Mouse (Mus musculus) neural tube, embryonic 15.5 days (tissue): ENCODE data around the gene Tbc1d22a. TPM values are rescaled to one million over a fixed set of nuclear protein-coding genes. Genes with fewer than 3 reads are reported as not detected.
"Not testable (repeated sequence)": the region's sequence is repeated elsewhere in the genome, so short reads cannot be mapped to it uniquely, and the experiment has no call there.

Experiments used
- ATAC-seq: fragments of 200-750 bp; cut with Nextera tagmentation; 2 replicates; pipeline ENCODE4 v1.8.0; 2017; ENCODE audit warnings: mild to moderate bottlenecking, moderate TSS enrichment, moderate library complexity; ENCODE audit not compliant: low FRiP score
- H3K27ac ChIP-seq: fragments of 300-500 bp; sonication (generic); replicated peaks from 2 replicates; pipeline ENCODE4 v1.5.1; 2015; ENCODE audit warnings: mild to moderate bottlenecking, inconsistent platforms
- H3K27me3 ChIP-seq: fragments of 300-500 bp; sonication (generic); replicated peaks from 2 replicates; pipeline ENCODE4 v1.6.1; 2015; ENCODE audit warnings: inconsistent platforms
- H3K36me3 ChIP-seq: fragments of 300-500 bp; sonication (generic); 2 replicates; pipeline ENCODE4 v1.6.1; 2015; ENCODE audit warnings: inconsistent platforms
- H3K4me1 ChIP-seq: fragments of 300-500 bp; sonication (generic); 2 replicates; pipeline ENCODE4 v1.6.1; 2015; ENCODE audit warnings: inconsistent platforms
- H3K4me2 ChIP-seq: fragments of 300-500 bp; sonication (generic); 2 replicates; pipeline ENCODE4 v1.6.1; 2015; ENCODE audit warnings: inconsistent platforms, mild to moderate bottlenecking, moderate library complexity
- H3K4me3 ChIP-seq: fragments of 300-500 bp; sonication (generic); replicated peaks from 2 replicates; pipeline ENCODE4 v1.5.1; 2015; ENCODE audit warnings: mild to moderate bottlenecking, inconsistent platforms
- H3K9ac ChIP-seq: fragments of 300-500 bp; sonication (generic); replicated peaks from 2 replicates; pipeline ENCODE4 v1.6.1; 2015; ENCODE audit warnings: mild to moderate bottlenecking, inconsistent platforms
- H3K9me3 ChIP-seq: fragments of 300-500 bp; sonication (generic); replicated peaks from 2 replicates; pipeline ENCODE4 v1.6.1; 2016; ENCODE audit warnings: inconsistent platforms
- WGBS: fragments of 180-500 bp; shearing (Covaris S2); methylation state at CpG from one replicate; pipeline ENCODE4 v1.1.7; 2015; ENCODE audit warnings: mixed read lengths; 5-methylcytosine and 5-hydroxymethylcytosine counted together
- polyA plus RNA-seq: library from polyadenylated mRNA; unstranded; fragments of >200 nt; fragmentation: Nextera tagmentation; extraction: Ambion mirVana; gene quantifications from 2 replicates; pipeline ENCODE4 v1.2.1, GENCODE M21; 2015

Tbc1d22a gene
- polyA plus RNA-seq, 1 experiment from 2014 or later = 11.0 TPM

DNA sequence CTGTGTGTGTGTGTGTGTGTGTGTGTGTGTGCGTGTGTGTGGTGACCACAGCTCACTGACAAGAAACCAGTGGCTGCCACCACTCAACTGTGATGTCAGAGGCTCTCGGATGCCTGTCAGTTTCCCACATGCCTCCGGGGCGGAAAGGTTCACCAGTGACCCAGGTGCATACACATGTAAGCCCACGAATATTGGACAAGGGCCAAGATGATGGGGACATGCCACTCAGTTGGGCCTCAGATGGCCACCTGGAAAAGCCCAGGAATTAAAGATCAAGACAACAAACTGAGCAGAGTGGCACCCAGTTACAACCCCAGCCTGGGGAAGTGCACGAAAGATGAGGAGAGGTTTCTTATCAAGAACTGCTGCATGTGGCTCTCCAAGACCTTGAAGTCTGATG is 41.7 kb upstream of the Tbc1d22a start:
- H3K4me2 ChIP-seq = no peak overlapping the region
- no peaks in the 10 kb centered on the region for H3K36me3 ChIP-seq
- H3K4me1 ChIP-seq = peaks cover 44% of the 10 kb centered on the region
- H3K9ac ChIP-seq = no peak overlapping the region
- no peak overlapping the region for H3K4me3 ChIP-seq
- no peak overlapping the region for H3K27ac ChIP-seq
- H3K9me3 ChIP-seq = no peaks in the 10 kb centered on the region
- WGBS = 74% methylated on average over 6 of the region's 6 CpGs
- no peak for ATAC-seq
- no peaks in the 10 kb centered on the region for H3K27me3 ChIP-seq

DNA sequence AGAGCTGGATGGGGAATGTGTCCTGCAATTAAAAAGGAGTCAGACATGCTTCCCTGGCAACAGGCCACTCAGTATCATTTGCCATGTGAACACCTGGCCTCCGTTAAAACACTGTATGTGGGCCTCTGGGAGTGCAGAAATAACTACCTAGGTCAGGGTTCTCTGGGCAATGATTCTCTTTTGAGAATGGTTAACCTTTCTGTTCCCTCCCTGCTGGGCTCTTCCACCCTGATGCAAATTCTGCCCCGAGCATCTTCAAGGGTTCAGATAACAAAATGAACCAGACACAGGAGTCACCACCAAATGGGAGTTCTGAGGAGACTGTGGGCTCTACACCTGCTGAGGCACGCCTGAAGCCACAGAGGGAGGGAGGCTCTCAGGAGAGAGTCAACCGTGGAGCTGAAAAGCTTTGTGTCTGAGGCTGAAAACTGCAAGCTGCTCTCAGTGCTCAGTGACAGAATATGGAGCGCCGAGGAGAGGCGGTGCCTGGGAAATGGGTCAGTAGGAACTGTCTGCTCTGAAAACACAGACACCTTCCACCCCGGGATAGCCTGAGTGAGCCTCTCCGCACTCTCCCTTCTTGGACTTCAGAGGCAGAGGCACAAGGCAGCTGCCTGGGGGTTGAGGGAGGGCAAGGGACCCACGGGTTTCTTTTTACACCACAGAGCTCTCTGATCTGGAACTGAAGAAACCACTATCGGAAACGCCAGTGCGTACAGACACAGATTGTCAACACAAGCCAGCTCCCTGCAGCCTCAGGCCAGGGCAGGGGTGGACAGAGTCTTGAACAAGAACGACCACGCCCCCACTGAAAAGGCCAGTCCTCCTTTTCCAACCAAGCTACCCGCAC is 40.9 kb upstream of the Tbc1d22a start:
- Histone ChIP-seq H3K27ac (no peak overlapping the region), H3K4me3 (no peak overlapping the region), H3K4me2 (no peak overlapping the region), H3K4me1 (peaks cover 39% of the 10 kb centered on the region), H3K9ac (no peak overlapping the region), H3K9me3 (no peaks in the 10 kb centered on the region), H3K36me3 (no peaks in the 10 kb centered on the region), H3K27me3 (no peaks in the 10 kb centered on the region)
- no peak for ATAC-seq
- 50% methylated on average over 16 of the region's 16 CpGs for WGBS

DNA sequence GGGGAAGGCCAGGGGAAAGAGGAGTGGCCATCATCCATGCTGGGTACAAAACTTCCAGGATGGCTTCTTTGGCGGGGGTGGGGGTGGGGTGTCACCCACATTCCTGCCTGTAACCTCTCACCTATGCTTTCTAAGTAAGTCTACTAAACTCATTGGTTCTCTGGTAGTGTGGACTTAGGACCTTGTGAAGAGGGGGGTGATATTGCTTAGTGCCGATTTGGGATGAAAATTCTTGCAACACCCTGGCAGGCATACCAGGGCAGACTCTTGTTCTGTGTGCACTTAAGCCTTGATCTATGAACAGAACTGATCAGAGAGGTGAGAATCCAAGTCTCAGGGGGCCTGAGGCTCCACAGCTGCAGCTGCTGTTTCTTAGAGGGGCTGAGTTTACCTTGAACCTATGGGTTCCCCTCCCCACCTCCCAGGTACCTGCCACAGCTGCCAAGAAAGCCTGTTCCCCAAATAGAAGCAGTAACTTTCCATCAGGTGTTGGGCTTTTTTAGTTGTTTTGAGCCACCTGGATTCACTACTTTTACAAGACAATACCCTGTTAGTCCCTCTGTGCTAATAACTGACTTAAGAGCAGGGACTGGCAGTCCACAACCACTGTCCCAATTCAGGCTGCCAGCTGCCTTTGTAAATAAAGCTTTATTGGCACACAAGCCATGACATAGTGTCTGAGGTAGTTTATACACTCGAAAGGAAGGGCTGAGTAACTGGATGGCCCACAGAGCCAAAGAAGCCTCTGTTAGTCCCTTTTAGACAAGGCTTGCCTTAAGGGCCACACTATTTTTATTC is 38.8 kb upstream of the Tbc1d22a start:
- Histone ChIP-seq H3K36me3 (no peaks in the 10 kb centered on the region), H3K27ac (no peak overlapping the region), H3K9me3 (no peaks in the 10 kb centered on the region), H3K4me2 (no peak overlapping the region), H3K9ac (no peak overlapping the region), H3K4me3 (no peak overlapping the region), H3K27me3 (no peaks in the 10 kb centered on the region), H3K4me1 (peaks cover 19% of the 10 kb centered on the region)
- 79% methylated on average over 3 of the region's 3 CpGs for WGBS
- no peak for ATAC-seq

DNA sequence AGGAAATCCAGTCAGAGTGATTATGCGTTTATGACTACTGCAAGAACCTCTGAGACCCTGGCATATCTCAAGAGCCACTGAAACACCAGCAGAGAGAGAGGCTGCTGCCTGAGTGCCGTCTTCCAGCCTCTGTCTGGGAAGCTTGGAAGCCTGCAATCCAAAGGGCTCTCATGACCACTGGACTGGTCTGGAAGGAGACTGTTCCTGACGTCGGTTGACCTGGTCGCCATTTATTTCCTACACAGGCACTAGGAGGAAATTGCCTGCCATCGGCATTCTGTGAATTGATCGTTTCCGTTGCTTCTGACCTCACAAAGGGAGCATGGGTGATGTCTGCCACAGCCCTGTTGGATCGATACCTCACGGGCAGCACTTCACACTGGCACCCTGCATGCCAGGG is 38.1 kb upstream of the Tbc1d22a start:
- 87% methylated on average over 10 of the region's 10 CpGs for WGBS
- no peaks in the 10 kb centered on the region for H3K9me3 ChIP-seq
- H3K4me2 ChIP-seq = no peak overlapping the region
- no peaks in the 10 kb centered on the region for H3K27me3 ChIP-seq
- no peak overlapping the region for H3K4me3 ChIP-seq
- ATAC-seq = no peak
- H3K36me3 ChIP-seq = no peaks in the 10 kb centered on the region
- no peak overlapping the region for H3K9ac ChIP-seq
- no peak overlapping the region for H3K27ac ChIP-seq
- H3K4me1 ChIP-seq = peaks cover 19% of the 10 kb centered on the region

DNA sequence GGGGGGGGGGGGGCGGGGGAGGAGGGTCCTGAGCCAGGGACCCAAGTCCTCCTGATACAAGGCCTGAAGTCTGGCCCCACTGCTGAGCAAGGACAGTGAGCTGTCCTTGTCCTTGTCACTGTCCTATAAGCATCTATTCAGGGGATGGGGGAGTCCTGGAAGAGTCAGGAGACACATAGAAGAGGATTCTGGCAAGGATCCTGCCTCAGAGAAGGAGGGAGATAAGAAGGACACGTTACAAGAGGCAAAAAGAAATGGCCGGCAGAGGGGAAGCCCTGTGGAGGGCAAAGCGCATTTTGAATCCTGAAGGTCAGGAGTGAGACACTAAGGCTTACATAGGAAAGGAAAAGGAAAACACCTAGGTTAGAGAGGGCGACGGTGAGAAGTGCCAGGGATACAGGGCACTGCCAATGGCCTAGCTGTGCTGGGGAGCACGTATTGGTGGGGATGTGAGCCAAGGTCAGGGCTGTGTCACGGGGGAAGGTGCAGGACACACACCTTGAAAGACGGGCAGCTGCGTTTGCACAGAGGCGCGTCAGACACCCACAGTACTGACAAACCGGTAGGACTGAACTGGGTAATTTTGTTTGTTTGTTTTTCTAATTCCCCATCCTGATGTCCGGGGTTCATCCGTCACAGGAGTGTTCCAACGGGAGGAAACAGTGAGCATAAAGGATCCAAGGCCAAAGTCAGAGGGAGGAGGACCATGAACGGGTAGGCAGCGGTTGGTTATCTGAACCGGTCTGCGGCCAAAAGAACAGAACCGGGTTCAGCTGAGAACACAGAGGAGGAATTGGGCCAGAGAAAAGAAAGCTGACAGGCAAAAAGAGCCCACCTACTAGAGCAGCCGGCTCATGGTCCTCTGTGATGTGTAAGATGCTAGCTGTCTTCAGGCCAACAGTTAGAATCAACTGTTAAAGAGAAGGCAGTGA is 37.2 kb upstream of the Tbc1d22a start:
- no peaks in the 10 kb centered on the region for H3K36me3 ChIP-seq
- 81% methylated on average over 22 of the region's 22 CpGs for WGBS
- H3K4me1 ChIP-seq = peaks cover 23% of the 10 kb centered on the region
- ATAC-seq = no peak
- no peak overlapping the region for H3K27ac ChIP-seq
- H3K9me3 ChIP-seq = no peaks in the 10 kb centered on the region
- H3K9ac ChIP-seq = no peak overlapping the region
- H3K4me2 ChIP-seq = no peak overlapping the region
- H3K4me3 ChIP-seq = no peak overlapping the region
- no peaks in the 10 kb centered on the region for H3K27me3 ChIP-seq

DNA sequence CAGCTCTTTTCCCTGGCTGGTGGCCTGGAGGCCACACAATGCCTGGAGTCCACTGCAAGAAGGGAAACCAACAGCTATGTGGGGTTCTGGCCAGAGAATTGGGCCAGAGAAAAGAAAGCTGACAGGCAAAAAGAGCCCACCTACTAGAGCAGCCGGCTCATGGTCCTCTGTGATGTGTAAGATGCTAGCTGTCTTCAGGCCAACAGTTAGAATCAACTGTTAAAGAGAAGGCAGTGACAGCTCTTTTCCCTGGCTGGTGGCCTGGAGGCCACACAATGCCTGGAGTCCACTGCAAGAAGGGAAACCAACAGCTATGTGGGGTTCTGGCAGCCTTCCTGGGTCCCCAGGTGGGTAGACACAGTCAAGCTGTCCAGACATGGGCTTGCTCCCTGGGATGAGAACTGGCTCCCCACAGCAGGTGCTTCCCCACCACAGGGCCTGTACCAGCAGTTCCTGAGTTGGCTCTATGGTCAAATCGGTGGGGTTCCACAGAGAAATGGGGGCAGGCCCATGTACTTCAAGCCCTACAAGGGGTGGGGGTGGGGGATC is 36.5 kb upstream of the Tbc1d22a start:
- not testable (repeated sequence) for H3K36me3 ChIP-seq, H3K4me2 ChIP-seq, H3K27ac ChIP-seq, ATAC-seq, H3K27me3 ChIP-seq, H3K9ac ChIP-seq, H3K4me3 ChIP-seq, H3K9me3 ChIP-seq
- 89% methylated on average over 2 of the region's 2 CpGs for WGBS
- peaks cover 31% of the 10 kb centered on the region for H3K4me1 ChIP-seq

DNA sequence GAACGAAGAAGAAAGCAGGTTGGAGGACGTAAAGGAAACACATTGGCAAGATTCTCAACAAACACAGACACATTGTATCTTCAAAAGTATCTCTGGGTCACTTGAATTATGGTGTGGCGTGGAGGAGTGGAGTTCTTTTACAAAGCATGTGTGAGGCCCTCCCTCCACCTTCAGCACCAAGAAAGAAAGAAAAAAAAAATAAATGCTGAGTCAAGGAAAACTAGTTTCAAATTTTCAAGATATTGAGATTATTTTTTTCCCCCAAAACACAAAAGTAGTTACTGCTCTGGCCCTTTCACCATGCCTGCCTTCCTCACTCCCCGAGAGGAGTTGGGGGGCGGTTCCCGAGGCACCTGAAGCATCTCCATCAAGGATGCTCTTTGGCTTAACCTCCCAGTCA is 35.7 kb upstream of the Tbc1d22a start:
- Histone ChIP-seq H3K36me3 (no peaks in the 10 kb centered on the region), H3K27ac (no peak overlapping the region), H3K4me3 (no peak overlapping the region), H3K4me1 (peaks cover 30% of the 10 kb centered on the region), H3K9me3 (no peaks in the 10 kb centered on the region), H3K9ac (no peak overlapping the region), H3K27me3 (no peaks in the 10 kb centered on the region), H3K4me2 (no peak overlapping the region)
- WGBS = 89% methylated on average over 6 of the region's 6 CpGs
- no peak for ATAC-seq

DNA sequence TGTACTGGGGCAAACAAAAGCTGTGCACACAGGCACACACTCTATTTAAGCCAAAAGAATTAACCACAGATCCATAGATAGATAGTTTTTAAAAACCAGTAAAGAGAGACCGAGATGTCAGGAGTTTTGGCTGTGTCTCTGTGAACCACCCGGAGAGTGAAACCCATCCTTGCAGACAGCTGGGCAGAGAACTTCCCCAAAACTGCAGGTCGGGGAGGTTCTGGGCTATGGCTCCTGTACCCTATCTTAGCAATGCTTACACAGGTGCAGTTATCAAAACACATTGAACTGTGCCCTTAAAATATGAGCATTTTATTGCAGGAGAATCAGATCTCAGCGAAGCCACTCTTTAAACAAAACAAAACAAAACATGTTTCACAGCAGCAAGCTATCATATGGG is 33.8 kb upstream of the Tbc1d22a start:
- ATAC-seq = no peak
- 83% methylated on average over 4 of the region's 4 CpGs for WGBS
- H3K27ac ChIP-seq = no peak overlapping the region
- H3K4me3 ChIP-seq = no peak overlapping the region
- H3K36me3 ChIP-seq = no peaks in the 10 kb centered on the region
- H3K4me2 ChIP-seq = no peak overlapping the region
- H3K9me3 ChIP-seq = no peaks in the 10 kb centered on the region
- H3K9ac ChIP-seq = no peak overlapping the region
- H3K27me3 ChIP-seq = no peaks in the 10 kb centered on the region
- peaks cover 36% of the 10 kb centered on the region for H3K4me1 ChIP-seq

DNA sequence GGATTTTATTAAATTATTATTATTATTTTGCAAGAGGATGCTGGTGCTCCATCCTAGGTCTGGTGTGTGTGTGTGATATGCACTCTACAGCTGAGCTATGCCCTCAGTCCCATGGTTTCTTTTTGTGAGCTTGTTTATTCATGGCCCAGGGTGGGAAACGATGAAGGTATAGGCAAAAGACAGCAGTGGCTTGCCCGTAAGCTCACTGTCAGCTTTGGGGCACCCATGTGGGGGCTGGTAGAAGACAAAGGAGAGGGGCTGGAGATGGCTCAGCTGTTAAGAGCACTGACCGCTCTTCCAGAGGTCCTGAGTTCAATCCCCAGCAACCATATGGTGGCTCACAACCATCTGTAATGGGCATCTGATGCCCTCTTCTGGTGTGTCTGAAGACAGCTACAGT is 32.9 kb upstream of the Tbc1d22a start:
- H3K27me3 ChIP-seq, H3K4me3 ChIP-seq, H3K9me3 ChIP-seq, H3K4me2 ChIP-seq, ATAC-seq, H3K9ac ChIP-seq, H3K36me3 ChIP-seq, H3K27ac ChIP-seq: not testable (repeated sequence)
- peaks cover 40% of the 10 kb centered on the region for H3K4me1 ChIP-seq
- 96% methylated on average over 3 of the region's 3 CpGs for WGBS

DNA sequence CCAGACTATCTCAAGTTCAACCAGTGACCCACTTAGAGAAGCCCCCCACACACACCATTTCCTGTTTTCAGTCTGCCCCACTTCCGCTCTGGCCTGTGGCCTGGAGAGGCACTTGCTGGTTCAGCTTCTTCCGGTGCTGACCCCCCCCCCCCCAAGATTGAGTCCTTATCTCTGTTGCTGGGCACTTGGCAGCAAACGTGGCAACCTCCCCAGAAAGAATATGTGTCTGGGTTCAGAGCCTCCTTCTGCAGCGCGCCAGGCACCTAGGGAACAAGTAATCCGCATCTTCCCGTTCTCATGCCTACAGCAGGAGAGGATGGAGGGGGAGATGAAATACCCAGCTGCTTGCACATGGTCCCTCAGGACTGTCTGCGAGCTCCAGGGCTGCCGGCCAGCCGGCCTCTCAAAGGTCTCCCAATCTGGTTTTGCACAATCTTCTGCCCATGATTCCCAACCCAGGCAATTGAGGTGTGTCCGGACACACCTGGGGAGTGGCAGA is 32.3 kb upstream of the Tbc1d22a start:
- peak overlapping the region; percentile 29 for H3K4me2 ChIP-seq
- no peak overlapping the region for H3K9ac ChIP-seq
- H3K27ac ChIP-seq = 0 out of 2 replicates have a peak overlapping the region, but pooled peaks have one; percentile 41
- H3K36me3 ChIP-seq = no peaks in the 10 kb centered on the region
- WGBS = 43% methylated on average over 11 of the region's 11 CpGs
- H3K9me3 ChIP-seq = no peaks in the 10 kb centered on the region
- no peak overlapping the region for H3K4me3 ChIP-seq
- H3K4me1 ChIP-seq = peaks cover 44% of the 10 kb centered on the region
- no peaks in the 10 kb centered on the region for H3K27me3 ChIP-seq
- ATAC-seq = no peak

DNA sequence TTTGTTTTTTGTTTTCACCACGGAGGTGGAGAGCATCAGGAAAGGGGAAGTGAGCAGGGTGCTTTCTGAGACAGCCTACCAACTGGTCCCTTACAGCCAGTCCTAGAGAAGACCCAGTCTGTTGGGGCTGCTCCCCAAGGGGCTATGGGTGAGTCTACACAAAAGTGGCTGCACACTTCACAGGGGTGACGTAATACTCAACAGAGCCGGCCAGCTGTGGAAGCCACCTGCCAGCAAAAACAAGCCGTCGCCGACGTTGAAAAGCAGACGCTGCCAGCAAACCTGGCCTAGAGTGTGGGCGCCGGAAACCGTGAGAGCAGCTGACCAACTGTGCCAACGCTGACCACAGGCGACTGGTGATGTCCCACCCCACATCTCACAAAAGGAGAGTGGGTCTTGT is 31.6 kb upstream of the Tbc1d22a start:
- H3K9ac ChIP-seq = no peak overlapping the region
- no peaks in the 10 kb centered on the region for H3K36me3 ChIP-seq
- no peaks in the 10 kb centered on the region for H3K9me3 ChIP-seq
- no peak overlapping the region for H3K4me3 ChIP-seq
- H3K4me2 ChIP-seq = peak overlapping the region; percentile 29; the same call in 1 of the 2 replicates
- no peaks in the 10 kb centered on the region for H3K27me3 ChIP-seq
- peaks cover 43% of the 10 kb centered on the region for H3K4me1 ChIP-seq
- H3K27ac ChIP-seq = 0 out of 2 replicates have a peak overlapping the region, but pooled peaks have one; percentile 41
- WGBS = 60% methylated on average over 13 of the region's 13 CpGs
- ATAC-seq = no peak
